Mouse (Mus musculus) erythroblast, embryonic 14.5 days (primary cell): ENCODE measurements around the gene Asic1.

ENCODE experiments used
- GATA1 ChIP-seq: IDR thresholded peaks from 2 replicates; pipeline ENCODE4 v1.6.1; 2012; ENCODE audit warnings: low read length, inconsistent platforms, mixed read lengths
- TAL1 ChIP-seq: IDR thresholded peaks from 3 replicates; pipeline ENCODE4 v1.6.1; 2012; ENCODE audit warnings: low read length, inconsistent platforms, mixed read lengths

DNA sequence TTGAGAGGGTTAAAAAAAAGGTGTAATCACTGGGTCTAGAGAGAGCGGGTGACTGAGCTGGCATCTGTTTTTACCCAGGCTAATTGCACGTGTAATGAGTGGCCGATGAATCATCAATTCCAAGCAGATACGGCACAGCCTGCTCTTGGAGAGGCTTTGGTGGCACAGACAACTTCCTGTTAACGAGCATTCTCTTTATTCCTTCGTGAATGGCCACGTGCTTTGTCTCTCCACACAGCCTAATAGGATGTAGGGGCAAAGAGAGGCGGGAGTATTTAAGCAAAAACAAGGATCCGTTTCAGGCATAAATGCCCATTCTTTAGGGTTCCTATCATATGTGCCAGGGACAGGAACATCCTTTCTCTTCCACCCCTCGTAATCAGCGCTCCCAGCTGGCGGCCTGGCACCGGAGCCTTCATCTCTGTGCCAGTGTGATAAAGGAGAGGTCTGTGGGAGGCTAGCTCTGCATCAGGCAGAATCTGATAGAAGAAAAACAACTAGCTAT lies 45.2 kb downstream of the Asic1 start:
- TF ChIP-seq GATA1 (no peak), TAL1 (no peak)
